In genomic region chr8:119380619-119381018, GRCm38 (mm10) we compare ENCODE assay signal across 8 mouse cellular contexts. TPM values are rescaled to one million over a fixed set of nuclear protein-coding genes. Genes with fewer than 3 reads are reported as not detected.
DNase-seq lines count a peak whose midpoint lies in the region; ATAC-seq lines count a peak whose summit lies in the region.

No protein-coding gene starts in this region.

- H3K4me3 ChIP-seq in midbrain, embryonic 10.5 days: no peak overlapping the region
- no peak overlapping the region for H3K4me3 ChIP-seq in midbrain, embryonic 13.5 days (replicated peaks)

- no peak for ATAC-seq in midbrain, embryonic 13.5 days
- peak; percentile 78 for ATAC-seq in megakaryocyte-erythroid progenitor cell, adult 5-6 weeks (replicated peaks; ENCODE audit: low FRiP score, low TSS enrichment, poor library complexity, severe bottlenecking)

- H3K27ac ChIP-seq in midbrain, embryonic 10.5 days (replicated peaks): no peak overlapping the region
- H3K27ac ChIP-seq in midbrain, embryonic 13.5 days: no peak overlapping the region

- no peaks in the 10 kb centered on the region for H3K4me1 ChIP-seq in midbrain, embryonic 10.5 days
- no peaks in the 10 kb centered on the region for H3K4me1 ChIP-seq in midbrain, embryonic 13.5 days (replicated peaks)

- no peaks in the 10 kb centered on the region for H3K27me3 ChIP-seq in midbrain, embryonic 10.5 days (ENCODE audit: low read depth, poor library complexity, severe bottlenecking)
- no peaks in the 10 kb centered on the region for H3K27me3 ChIP-seq in midbrain, embryonic 13.5 days

- no peaks in the 10 kb centered on the region for H3K9me3 ChIP-seq in midbrain, embryonic 10.5 days (replicated peaks)
- H3K9me3 ChIP-seq in midbrain, embryonic 13.5 days: no peaks in the 10 kb centered on the region

- H3K9ac ChIP-seq in midbrain, embryonic 13.5 days (replicated peaks): no peak overlapping the region

- no peaks in the 10 kb centered on the region for H3K36me3 ChIP-seq in midbrain, embryonic 10.5 days
- H3K36me3 ChIP-seq in midbrain, embryonic 13.5 days: no peaks in the 10 kb centered on the region

- 40% methylated on average over 4 of the region's 4 CpGs for WGBS in midbrain, embryonic 10.5 days
- WGBS in midbrain, embryonic 13.5 days: 34% methylated on average over 4 of the region's 4 CpGs

- no peak overlapping the region for H3K4me2 ChIP-seq in midbrain, embryonic 13.5 days (replicated peaks)

- peak; percentile 23 to 44 for DNase-seq in adrenal gland, postnatal 36 days
- DNase-seq in adrenal gland, postnatal 4 days (ENCODE audit: low spot score in 2 of 2): no peak
- DNase-seq in midbrain, embryonic 10.5 days (ENCODE audit: low spot score): peak; percentile 29
- DNase-seq in embryo, embryonic 9.5 days (ENCODE audit: extremely low spot score): peak; percentile 22
- no peak for DNase-seq in yolk sac, embryonic 10.5 days (ENCODE audit: low spot score)
- DNase-seq in right cerebral cortex, adult 2 months (ENCODE audit: low spot score in 2 of 2): no peak

RNA-seq across cellular contexts. Expression of gene Mlycd, which starts 14.1 kb away (rescaled TPM):
- 10 to 100 TPM; 42.2 to 57.9 TPM for total RNA-seq in adrenal gland, postnatal 36 days (2021)
- 10 to 100 TPM; 33.7 to 39.1 TPM for total RNA-seq in adrenal gland, postnatal 4 days (2021)
- 10.9 and 11.4 TPM in 2 replicates for polyA plus RNA-seq in midbrain, embryonic 10.5 days (2016; fragmentation: Nextera tagmentation; extraction: Ambion mirVana)
- 11.8 and 13.8 TPM in 2 replicates for polyA plus RNA-seq in midbrain, embryonic 13.5 days (2015; fragmentation: Nextera tagmentation; extraction: Ambion mirVana)
- total RNA-seq in megakaryocyte-erythroid progenitor cell, adult 5-6 weeks (2014; fragmentation: Nextera tagmentation): 5.9 and 9.0 TPM in 2 replicates
- 5.8 and 6.2 TPM in 2 replicates for total RNA-seq in megakaryocyte-erythroid progenitor cell, adult 5-6 weeks (2017)

RNA-seq across cellular contexts. Expression of gene Hsbp1, which starts 36.3 kb away (rescaled TPM):
- 100 to 1,000 TPM; 199 to 210 TPM for total RNA-seq in adrenal gland, postnatal 36 days (2021)
- 100 to 1,000 TPM; 184 to 185 TPM for total RNA-seq in adrenal gland, postnatal 4 days (2021)
- 267 and 315 TPM in 2 replicates for polyA plus RNA-seq in midbrain, embryonic 10.5 days (2016; fragmentation: Nextera tagmentation; extraction: Ambion mirVana)
- polyA plus RNA-seq in midbrain, embryonic 13.5 days (2015; fragmentation: Nextera tagmentation; extraction: Ambion mirVana): 582 and 588 TPM in 2 replicates
- 89.2 and 116 TPM in 2 replicates for total RNA-seq in megakaryocyte-erythroid progenitor cell, adult 5-6 weeks (2014; fragmentation: Nextera tagmentation)
- 103 and 110 TPM in 2 replicates for total RNA-seq in megakaryocyte-erythroid progenitor cell, adult 5-6 weeks (2017)

RNA-seq across cellular contexts. Expression of gene Osgin1, which starts 53.3 kb away (rescaled TPM):
- total RNA-seq in adrenal gland, postnatal 36 days (2021): 100 to 1,000 TPM in 1 of 2 experiments, 10 to 100 TPM in 1; 60.9 to 140 TPM
- total RNA-seq in adrenal gland, postnatal 4 days (2021): 10 to 100 TPM; 46.6 to 90.7 TPM
- polyA plus RNA-seq in midbrain, embryonic 10.5 days (2016; fragmentation: Nextera tagmentation; extraction: Ambion mirVana): 0.21 and 0.23 TPM in 2 replicates
- 0.10 and 0.28 TPM in 2 replicates for polyA plus RNA-seq in midbrain, embryonic 13.5 days (2015; fragmentation: Nextera tagmentation; extraction: Ambion mirVana)
- 0.15 TPM in 1 of 2 replicates, not detected in the other for total RNA-seq in megakaryocyte-erythroid progenitor cell, adult 5-6 weeks (2014; fragmentation: Nextera tagmentation)
- not detected in 2 replicates for total RNA-seq in megakaryocyte-erythroid progenitor cell, adult 5-6 weeks (2017)

Comparison
In these comparisons a context has a peak if more than half of its experiments do, and no peak if none do; other contexts are left out.
1. DNase-seq: peak in adrenal gland, postnatal 36 days (2 of 2), midbrain, embryonic 10.5 days (single experiment) and embryo, embryonic 9.5 days (single experiment); none in adrenal gland, postnatal 4 days (0 of 2), yolk sac, embryonic 10.5 days (single experiment) and right cerebral cortex, adult 2 months (0 of 2).
2. RNA of gene Osgin1, which starts 53.3 kb away (total RNA-seq): 60.9 to 140 TPM in adrenal gland, postnatal 36 days and 46.6 to 90.7 TPM in adrenal gland, postnatal 4 days; 0.15 TPM in megakaryocyte-erythroid progenitor cell, adult 5-6 weeks; every median in the first group is over 10 times any median in the second.